Mouse (Mus musculus) heart, postnatal 0 days (tissue): ENCODE data around the gene Misp. TPM values are rescaled to one million over a fixed set of nuclear protein-coding genes. Genes with fewer than 3 reads are reported as not detected.

ENCODE experiments used
- ATAC-seq: fragments of 200-750 bp; cut with Nextera tagmentation; 2 replicates; pipeline ENCODE4 v1.8.0; 2017; ENCODE audit warnings: low read depth, moderate number of reproducible peaks, moderate library complexity; ENCODE audit not compliant: insufficient read depth
- DNase-seq: peaks from one replicate; pipeline ENCODE4 v3.0.0-alpha.2; 2016; ENCODE audit warnings: low spot score
- H3K27ac ChIP-seq: fragments of 300-500 bp; sonication (generic); 2 replicates; pipeline ENCODE4 v1.5.1; 2014; ENCODE audit warnings: low read depth, mild to moderate bottlenecking
- H3K27me3 ChIP-seq: fragments of 300-500 bp; sonication (generic); 2 replicates; pipeline ENCODE4 v1.6.1; 2014; ENCODE audit warnings: low read length, mixed read lengths; ENCODE audit not compliant: control insufficient read depth, insufficient read depth
- H3K36me3 ChIP-seq: fragments of 300-500 bp; sonication (generic); replicated peaks from 2 replicates; pipeline ENCODE4 v1.6.1; 2014; ENCODE audit warnings: low read length, mixed read lengths; ENCODE audit not compliant: control insufficient read depth, insufficient read depth
- H3K4me1 ChIP-seq: fragments of 300-500 bp; sonication (generic); 2 replicates; pipeline ENCODE4 v1.6.1; 2014; ENCODE audit warnings: antibody characterized with exemption; ENCODE audit not compliant: control insufficient read depth, insufficient read depth
- H3K4me2 ChIP-seq: fragments of 300-500 bp; sonication (generic); 2 replicates; pipeline ENCODE4 v1.6.1; 2014; ENCODE audit warnings: low read depth, mild to moderate bottlenecking, low read length, moderate library complexity
- H3K4me3 ChIP-seq: fragments of 300-500 bp; sonication (generic); 2 replicates; pipeline ENCODE4 v1.5.1; 2014; ENCODE audit warnings: low read depth, low read length
- H3K9ac ChIP-seq: fragments of 300-500 bp; sonication (generic); replicated peaks from 2 replicates; pipeline ENCODE4 v1.6.1; 2014; ENCODE audit warnings: low read depth, low read length, mixed read lengths
- H3K9me3 ChIP-seq: fragments of 300-500 bp; sonication (generic); replicated peaks from 2 replicates; pipeline ENCODE4 v1.6.1; 2016; ENCODE audit warnings: low read length; ENCODE audit not compliant: control insufficient read depth
- CTCF ChIP-seq: IDR thresholded peaks from 2 replicates; pipeline ENCODE4 v1.5.1; 2016; ENCODE audit warnings: antibody characterized with exemption, control low read depth, low read depth
- EP300 ChIP-seq: IDR thresholded peaks from 2 replicates; pipeline ENCODE4 v1.6.1; 2016; ENCODE audit warnings: antibody characterized with exemption, low read depth
- WGBS: fragments of 180-500 bp; shearing (Covaris S2); extraction: QIAGEN DNeasy Blood & Tissue Kit; methylation state at CpG from one replicate; pipeline ENCODE4 v1.1.7; 2014; 5-methylcytosine and 5-hydroxymethylcytosine counted together
- polyA plus RNA-seq: library from polyadenylated mRNA; unstranded; fragments of >200 nt; fragmentation: Nextera tagmentation; extraction: Ambion mirVana; gene quantifications from 2 replicates; pipeline ENCODE4 v1.2.1, GENCODE M21; 2015
- total RNA-seq: library from RNA; depleted of rRNA; stranded (reverse); fragments of >200 nt; gene quantifications from 2 replicates; pipeline ENCODE4 v1.2.3, GENCODE M21; 2014; ENCODE audit warnings: low replicate concordance

Misp gene
- total and polyA plus RNA-seq, 2 experiments from 2014 or later, result 0.08 TPM; not detected in 1

GRCm38 (mm10) chr10:79802331-79802971, 18.3 kb upstream of the Misp start:
- DNase-seq (no peak), ATAC-seq (peak; percentile 28; the same call in 1 of the 2 replicates)
- no peak overlapping the region for H3K4me3 ChIP-seq
- WGBS, result 35% methylated on average over 11 of the region's 11 CpGs
- no peaks in the 10 kb centered on the region for H3K27me3 ChIP-seq
- H3K9ac ChIP-seq, result no peak overlapping the region
- no peaks in the 10 kb centered on the region for H3K36me3 ChIP-seq
- peaks cover 18% of the 10 kb centered on the region; the same call in 1 of the 2 replicates for H3K4me1 ChIP-seq
- H3K9me3 ChIP-seq, result no peaks in the 10 kb centered on the region
- TF ChIP-seq EP300 (no peak), CTCF (no peak)
- H3K4me2 ChIP-seq, result no peak overlapping the region
- H3K27ac ChIP-seq, result 0 out of 2 replicates have a peak overlapping the region, but pooled peaks have one; percentile 28

GRCm38 (mm10) chr10:79803716-79804323, 17.0 kb upstream of the Misp start:
- DNase-seq, result no peak
- H3K9me3 ChIP-seq, result no peaks in the 10 kb centered on the region
- H3K36me3 ChIP-seq, result no peaks in the 10 kb centered on the region
- peaks cover 18% of the 10 kb centered on the region; the same call in 1 of the 2 replicates for H3K4me1 ChIP-seq
- ATAC-seq, result peak; percentile 7; the same call in 1 of the 2 replicates
- H3K27ac ChIP-seq, result no peak overlapping the region; the same call in 1 of the 2 replicates
- TF ChIP-seq EP300 (no peak), CTCF (no peak)
- H3K27me3 ChIP-seq, result no peaks in the 10 kb centered on the region
- no peak overlapping the region for H3K9ac ChIP-seq
- no peak overlapping the region for H3K4me3 ChIP-seq
- H3K4me2 ChIP-seq, result no peak overlapping the region
- 30% methylated on average over 29 of the region's 29 CpGs for WGBS

DNA sequence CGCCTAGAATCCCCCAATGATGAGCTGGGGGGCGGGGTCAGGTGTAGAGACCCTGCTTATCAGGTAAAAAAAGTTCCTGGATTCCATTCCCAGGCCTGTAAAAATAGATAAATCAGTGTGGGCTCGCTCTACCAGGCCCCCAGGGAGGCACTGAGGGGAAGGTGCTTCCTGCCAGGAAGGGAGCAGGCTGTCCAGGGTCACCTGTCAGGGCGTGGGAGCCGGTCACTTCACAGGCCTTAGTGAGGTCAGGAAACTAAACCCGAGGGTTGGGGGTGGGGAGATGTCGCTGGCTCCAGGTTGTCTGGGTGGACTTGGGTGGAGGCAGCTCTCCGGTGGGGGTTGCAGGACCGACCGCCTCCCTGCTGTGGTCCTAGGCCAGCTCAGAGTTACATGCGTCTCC, 15.2 kb upstream of the Misp start:
- peak; percentile 94 for TF ChIP-seq EP300
- TF ChIP-seq CTCF, result no peak
- peak; percentile 69 for DNase-seq
- no peaks in the 10 kb centered on the region for H3K27me3 ChIP-seq
- H3K4me1 ChIP-seq, result peaks cover 18% of the 10 kb centered on the region; the same call in 1 of the 2 replicates
- H3K9ac ChIP-seq, result no peak overlapping the region
- peak overlapping the region; percentile 44 for H3K4me2 ChIP-seq
- no peaks in the 10 kb centered on the region for H3K9me3 ChIP-seq
- H3K36me3 ChIP-seq, result no peaks in the 10 kb centered on the region; the same call in 1 of the 2 replicates
- H3K4me3 ChIP-seq, result peak overlapping the region; percentile 4; the same call in 1 of the 2 replicates
- peak overlapping the region; percentile 81 for H3K27ac ChIP-seq
- peak; percentile 50 for ATAC-seq
- WGBS, result 39% methylated on average over 11 of the region's 11 CpGs

- H3K27me3 ChIP-seq, result no peaks in the 10 kb centered on the region
- 70% methylated on average over 9 of the region's 9 CpGs for WGBS
- ATAC-seq (no peak), DNase-seq (no peak)
- H3K4me2 ChIP-seq, result peak overlapping the region; percentile 44
- no peaks in the 10 kb centered on the region; the same call in 1 of the 2 replicates for H3K36me3 ChIP-seq
- TF ChIP-seq CTCF (no peak), EP300 (no peak)
- 0 out of 2 replicates have a peak overlapping the region, but pooled peaks have one; percentile 9 for H3K4me3 ChIP-seq
- no peaks in the 10 kb centered on the region for H3K9me3 ChIP-seq
- peak overlapping the region; percentile 81 for H3K27ac ChIP-seq
- no peak overlapping the region for H3K9ac ChIP-seq
- H3K4me1 ChIP-seq, result peaks cover 18% of the 10 kb centered on the region; the same call in 1 of the 2 replicates
Measured at GRCm38 (mm10) chr10:79806331-79806730, 14.5 kb upstream of the Misp start.

GRCm38 (mm10) chr10:79806972-79807371, 13.8 kb upstream of the Misp start:
- H3K9me3 ChIP-seq, result no peaks in the 10 kb centered on the region
- H3K4me3 ChIP-seq, result peak overlapping the region; percentile 9; the same call in 1 of the 2 replicates
- peaks cover 13% of the 10 kb centered on the region; the same call in 1 of the 2 replicates for H3K4me1 ChIP-seq
- peak overlapping the region; percentile 44 for H3K4me2 ChIP-seq
- peak overlapping the region; percentile 81 for H3K27ac ChIP-seq
- TF ChIP-seq EP300 (no peak), CTCF (no peak)
- ATAC-seq (no peak), DNase-seq (no peak)
- no peaks in the 10 kb centered on the region for H3K27me3 ChIP-seq
- H3K36me3 ChIP-seq, result no peaks in the 10 kb centered on the region; the same call in 1 of the 2 replicates
- WGBS, result 61% methylated on average over 10 of the region's 10 CpGs
- H3K9ac ChIP-seq, result no peak overlapping the region
